Comparison of ENCODE assay signal across 27 mouse cellular contexts in the genomic region with DNA sequence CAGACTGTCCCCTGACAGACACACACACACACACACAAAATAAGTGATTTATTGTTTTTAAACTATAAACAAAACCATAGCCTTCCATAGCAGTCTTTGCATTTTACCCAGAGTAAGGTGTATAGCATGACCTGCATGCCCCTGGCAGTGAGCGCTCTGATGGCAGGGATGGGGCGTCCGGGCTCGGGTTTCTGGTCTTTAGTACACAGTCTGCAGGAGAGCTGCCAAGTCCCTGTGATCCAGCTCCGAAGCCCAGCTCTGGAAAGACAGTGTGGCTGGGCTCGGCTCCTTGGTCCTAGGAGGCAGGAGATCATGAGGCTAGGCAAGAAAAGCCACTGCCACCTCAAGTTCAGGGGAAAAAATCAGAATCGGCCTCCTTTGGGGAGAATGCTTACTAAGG. TPM values are rescaled to one million over a fixed set of nuclear protein-coding genes. Genes with fewer than 3 reads are reported as not detected.
"Had no signal": no experiment of that assay in that cellular context is flagged by ENCODE, and none has a peak within 500 bp of the region (broad histone marks: within the 10 kb centered on the region; RNA-seq: fewer than 3 reads in every experiment).

No protein-coding gene starts in this region.

- H3K4me1 ChIP-seq: kidney, embryonic 15.5 days; limb, embryonic 12.5 days; limb, embryonic 15.5 days; midbrain, embryonic 12.5 days had no signal

- H3K4me3 ChIP-seq: kidney, embryonic 15.5 days; limb, embryonic 12.5 days; limb, embryonic 15.5 days; lung, embryonic 15.5 days; midbrain, embryonic 12.5 days; myocyte; neural tube, embryonic 13.5 days had no signal

- ATAC-seq: midbrain, embryonic 16.5 days had no signal

- H3K9ac ChIP-seq: kidney, embryonic 15.5 days; limb, embryonic 12.5 days; limb, embryonic 15.5 days; lung, embryonic 15.5 days; midbrain, embryonic 12.5 days; neural tube, embryonic 13.5 days had no signal

- H3K4me2 ChIP-seq: kidney, embryonic 15.5 days; limb, embryonic 12.5 days; limb, embryonic 15.5 days; lung, embryonic 15.5 days; midbrain, embryonic 12.5 days; neural tube, embryonic 13.5 days had no signal

- H3K27me3 ChIP-seq: kidney, embryonic 15.5 days; limb, embryonic 15.5 days; lung, embryonic 15.5 days; midbrain, embryonic 12.5 days; neural tube, embryonic 13.5 days had no signal

- H3K27ac ChIP-seq: kidney, embryonic 15.5 days; limb, embryonic 12.5 days; limb, embryonic 15.5 days; lung, embryonic 15.5 days; midbrain, embryonic 12.5 days; neural tube, embryonic 13.5 days had no signal

- H3K9me3 ChIP-seq: kidney, embryonic 15.5 days; limb, embryonic 12.5 days; limb, embryonic 15.5 days; lung, embryonic 15.5 days; midbrain, embryonic 12.5 days; neural tube, embryonic 13.5 days had no signal

- DNase-seq: kidney, adult 8-10 months; kidney, postnatal 10 days; kidney, postnatal 36 days; left cerebral cortex, postnatal 4 days; lung, adult 18-20 months; lung, postnatal 10 days; lung, postnatal 36 days; retina, postnatal 1 day; right cerebral cortex, postnatal 25 days; thymus, adult 18-20 months; thymus, postnatal 36 days had no signal

RNA-seq across cellular contexts. Expression of gene Hand1, which starts 21.6 kb away (rescaled TPM):
- total RNA-seq: layer of hippocampus, postnatal 14 days; left cerebral cortex, adult 8-10 months; left cerebral cortex, postnatal 14 days; left cerebral cortex, postnatal 4 days; megakaryocyte progenitor cell, adult 5-6 weeks; megakaryocyte-erythroid progenitor cell, adult 5-6 weeks; monocyte, adult 5-6 weeks; neutrophil, adult 5-6 weeks had no signal
- polyA plus RNA-seq: midbrain, embryonic 12.5 days; midbrain, embryonic 16.5 days; myocyte; spleen, adult 2 months had no signal
